Mouse (Mus musculus): ENCODE results near the gene Plac8. TPM values are rescaled to one million over a fixed set of nuclear protein-coding genes. Genes with fewer than 3 reads are reported as not detected.

The Plac8 gene
- total and polyA plus RNA-seq, 2 experiments: 18.2 to 29.7 TPM

- Histone ChIP-seq H3K4me3 (ENCODE audit: insufficient read depth, low read depth, low read length) (no peak overlapping the region), H3K9ac (ENCODE audit: low read depth, low read length) (no peak overlapping the region), H3K4me1 (ENCODE audit: control insufficient read depth, insufficient read depth, low read length) (no peaks in the 10 kb centered on the region), H3K27ac (replicated peaks; ENCODE audit: insufficient read depth, low read depth, low read length) (no peak overlapping the region), H3K79me2 (ENCODE audit: control insufficient read depth, insufficient read depth, low read length) (no peaks in the 10 kb centered on the region), H3K27me3 (ENCODE audit: control insufficient read depth, insufficient read depth, low read length) (no peaks in the 10 kb centered on the region), H3K36me3 (ENCODE audit: control insufficient read depth, insufficient read depth, low read length) (no peaks in the 10 kb centered on the region)
- DNase-seq (ENCODE audit: extremely low read depth, low read depth, low spot score): no peak
- TF ChIP-seq POLR2A (IDR thresholded peaks at IDR 0.05; ENCODE audit: extremely low read depth, insufficient read depth, low read length) (no peak), CTCF (IDR thresholded peaks at IDR 0.05; ENCODE audit: low read depth, low read length) (no peak)
- WGBS: 91% methylated on average over 6 of the region's 6 CpGs
These were observed 24.0 kb upstream of the Plac8 start for GRCm38 (mm10) chr5:100595999-100596398.

- no peak overlapping the region for H3K9ac ChIP-seq (ENCODE audit: low read depth, low read length)
- 90% methylated on average over 13 of the region's 13 CpGs for WGBS
These were observed 22.9 kb upstream of the Plac8 start for GRCm38 (mm10) chr5:100594803-100595467.

GRCm38 (mm10) chr5:100590505-100590904 lies 18.5 kb upstream of the Plac8 start:
- Histone ChIP-seq H3K36me3 (ENCODE audit: control insufficient read depth, insufficient read depth, low read length) (no peaks in the 10 kb centered on the region), H3K9ac (ENCODE audit: low read depth, low read length) (no peak overlapping the region), H3K27me3 (ENCODE audit: control insufficient read depth, insufficient read depth, low read length) (no peaks in the 10 kb centered on the region), H3K79me2 (ENCODE audit: control insufficient read depth, insufficient read depth, low read length) (no peaks in the 10 kb centered on the region), H3K27ac (replicated peaks; ENCODE audit: insufficient read depth, low read depth, low read length) (no peak overlapping the region), H3K4me1 (ENCODE audit: control insufficient read depth, insufficient read depth, low read length) (0 out of 2 replicates have a peak, but pooled peaks cover 2% of the 10 kb centered on the region), H3K4me3 (ENCODE audit: insufficient read depth, low read depth, low read length) (no peak overlapping the region)
- TF ChIP-seq POLR2A (IDR thresholded peaks at IDR 0.05; ENCODE audit: extremely low read depth, insufficient read depth, low read length) (no peak), CTCF (IDR thresholded peaks at IDR 0.05; ENCODE audit: low read depth, low read length) (no peak)
- no peak for DNase-seq (ENCODE audit: extremely low read depth, low read depth, low spot score)
- WGBS: 39% methylated on average over 5 of the region's 5 CpGs

More at GRCm38 (mm10) chr5:100594803-100595467, 22.9 kb upstream of the Plac8 start:
- Histone ChIP-seq H3K4me3 (ENCODE audit: insufficient read depth, low read depth, low read length) (no peak overlapping the region), H3K27ac (replicated peaks; ENCODE audit: insufficient read depth, low read depth, low read length) (no peak overlapping the region), H3K79me2 (ENCODE audit: control insufficient read depth, insufficient read depth, low read length) (no peaks in the 10 kb centered on the region), H3K4me1 (ENCODE audit: control insufficient read depth, insufficient read depth, low read length) (no peaks in the 10 kb centered on the region), H3K27me3 (ENCODE audit: control insufficient read depth, insufficient read depth, low read length) (no peaks in the 10 kb centered on the region), H3K36me3 (ENCODE audit: control insufficient read depth, insufficient read depth, low read length) (no peaks in the 10 kb centered on the region)
- TF ChIP-seq POLR2A (IDR thresholded peaks at IDR 0.05; ENCODE audit: extremely low read depth, insufficient read depth, low read length): no peak
- no peak for TF ChIP-seq CTCF (IDR thresholded peaks at IDR 0.05; ENCODE audit: low read depth, low read length)
- DNase-seq (ENCODE audit: extremely low read depth, low read depth, low spot score): no peak

- Histone ChIP-seq H3K79me2 (ENCODE audit: control insufficient read depth, insufficient read depth, low read length) (no peaks in the 10 kb centered on the region), H3K4me3 (ENCODE audit: insufficient read depth, low read depth, low read length) (no peak overlapping the region), H3K4me1 (ENCODE audit: control insufficient read depth, insufficient read depth, low read length) (peaks cover 5% of the 10 kb centered on the region), H3K27ac (replicated peaks; ENCODE audit: insufficient read depth, low read depth, low read length) (0 out of 2 replicates have a peak overlapping the region, but pooled peaks have one; percentile 19), H3K9ac (ENCODE audit: low read depth, low read length) (no peak overlapping the region), H3K27me3 (ENCODE audit: control insufficient read depth, insufficient read depth, low read length) (no peaks in the 10 kb centered on the region), H3K36me3 (ENCODE audit: control insufficient read depth, insufficient read depth, low read length) (no peaks in the 10 kb centered on the region)
- 39% methylated on average over 2 of the region's 2 CpGs for WGBS
- no peak for TF ChIP-seq POLR2A (IDR thresholded peaks at IDR 0.05; ENCODE audit: extremely low read depth, insufficient read depth, low read length)
- TF ChIP-seq CTCF (IDR thresholded peaks at IDR 0.05; ENCODE audit: low read depth, low read length): no peak
- no peak for DNase-seq (ENCODE audit: extremely low read depth, low read depth, low spot score)
These were observed 15.6 kb upstream of the Plac8 start for GRCm38 (mm10) chr5:100587626-100588025.

GRCm38 (mm10) chr5:100587136-100587535 lies 15.1 kb upstream of the Plac8 start:
- Histone ChIP-seq H3K79me2 (ENCODE audit: control insufficient read depth, insufficient read depth, low read length) (no peaks in the 10 kb centered on the region), H3K4me1 (ENCODE audit: control insufficient read depth, insufficient read depth, low read length) (peaks cover 5% of the 10 kb centered on the region), H3K27me3 (ENCODE audit: control insufficient read depth, insufficient read depth, low read length) (no peaks in the 10 kb centered on the region), H3K9ac (ENCODE audit: low read depth, low read length) (no peak overlapping the region), H3K4me3 (ENCODE audit: insufficient read depth, low read depth, low read length) (no peak overlapping the region), H3K36me3 (ENCODE audit: control insufficient read depth, insufficient read depth, low read length) (no peaks in the 10 kb centered on the region), H3K27ac (replicated peaks; ENCODE audit: insufficient read depth, low read depth, low read length) (no peak overlapping the region)
- no peak for TF ChIP-seq POLR2A (IDR thresholded peaks at IDR 0.05; ENCODE audit: extremely low read depth, insufficient read depth, low read length)
- DNase-seq (ENCODE audit: extremely low read depth, low read depth, low spot score): no peak
- 89% methylated on average over 7 of the region's 7 CpGs for WGBS

- 95% methylated on average over 3 of the region's 3 CpGs for WGBS
- DNase-seq (ENCODE audit: extremely low read depth, low read depth, low spot score): no peak
- Histone ChIP-seq H3K36me3 (ENCODE audit: control insufficient read depth, insufficient read depth, low read length) (no peaks in the 10 kb centered on the region), H3K9ac (ENCODE audit: low read depth, low read length) (no peak overlapping the region), H3K27ac (replicated peaks; ENCODE audit: insufficient read depth, low read depth, low read length) (no peak overlapping the region), H3K4me3 (ENCODE audit: insufficient read depth, low read depth, low read length) (no peak overlapping the region), H3K4me1 (ENCODE audit: control insufficient read depth, insufficient read depth, low read length) (peaks cover 5% of the 10 kb centered on the region), H3K27me3 (ENCODE audit: control insufficient read depth, insufficient read depth, low read length) (no peaks in the 10 kb centered on the region), H3K79me2 (ENCODE audit: control insufficient read depth, insufficient read depth, low read length) (no peaks in the 10 kb centered on the region)
- no peak for TF ChIP-seq POLR2A (IDR thresholded peaks at IDR 0.05; ENCODE audit: extremely low read depth, insufficient read depth, low read length)
- TF ChIP-seq CTCF (IDR thresholded peaks at IDR 0.05; ENCODE audit: low read depth, low read length): no peak
These were observed 13.6 kb upstream of the Plac8 start for GRCm38 (mm10) chr5:100585657-100586056.
